Mouse (Mus musculus) limb, embryonic 14.5 days (tissue): ENCODE measurements at regions not wholly inside any gene's neighbourhood (a gene's known extent, or its start where the extent isn't known, plus 50 kb on each side); places are given as distances from the start of the nearest gene placed in this dataset.

ENCODE experiments used
- ATAC-seq: fragments of 200-750 bp; cut with Nextera tagmentation; 2 replicates; pipeline ENCODE4 v1.8.0; 2017; ENCODE audit warnings: low read depth, moderate number of reproducible peaks, moderate TSS enrichment; ENCODE audit not compliant: low FRiP score
- DNase-seq: peaks from one replicate; pipeline ENCODE4 v3.0.0-alpha.2; 2015; ENCODE audit warnings: low spot score
- H3K27ac ChIP-seq: fragments of 300-500 bp; sonication (generic); replicated peaks from 2 replicates; pipeline ENCODE4 v1.5.1; 2014; ENCODE audit warnings: low read depth, mild to moderate bottlenecking, low read length, moderate library complexity, mixed read lengths
- H3K27me3 ChIP-seq: fragments of 300-500 bp; sonication (generic); 2 replicates; pipeline ENCODE4 v1.6.1; 2014; ENCODE audit warnings: low read length, mixed read lengths; ENCODE audit not compliant: control insufficient read depth, insufficient read depth
- H3K36me3 ChIP-seq: fragments of 300-500 bp; sonication (generic); 2 replicates; pipeline ENCODE4 v1.6.1; 2014; ENCODE audit warnings: mild to moderate bottlenecking, low read length, moderate library complexity, mixed read lengths; ENCODE audit not compliant: control insufficient read depth, insufficient read depth
- H3K4me1 ChIP-seq: fragments of 300-500 bp; sonication (generic); 2 replicates; pipeline ENCODE4 v1.6.1; 2014; ENCODE audit warnings: antibody characterized with exemption, low read length, mixed read lengths; ENCODE audit not compliant: control insufficient read depth, insufficient read depth
- H3K4me2 ChIP-seq: fragments of 300-500 bp; sonication (generic); replicated peaks from 2 replicates; pipeline ENCODE4 v1.6.1; 2014; ENCODE audit warnings: low read depth, mild to moderate bottlenecking, low read length, moderate library complexity; ENCODE audit not compliant: severe bottlenecking
- H3K4me3 ChIP-seq: fragments of 300-500 bp; sonication (generic); replicated peaks from 2 replicates; pipeline ENCODE4 v1.5.1; 2014; ENCODE audit warnings: low read length
- H3K9ac ChIP-seq: fragments of 300-500 bp; sonication (generic); 2 replicates; pipeline ENCODE4 v1.6.1; 2014; ENCODE audit warnings: mild to moderate bottlenecking, low read depth, low read length, moderate library complexity; ENCODE audit not compliant: severe bottlenecking
- H3K9me3 ChIP-seq: fragments of 300-500 bp; sonication (generic); 2 replicates; pipeline ENCODE4 v1.6.1; 2016; ENCODE audit warnings: low read length; ENCODE audit not compliant: control insufficient read depth
- POLR2A ChIP-seq: fragments of 200-500 bp; IDR thresholded peaks from 2 replicates; pipeline ENCODE4 v1.8.0; 2012; ENCODE audit warnings: inconsistent platforms, mild to moderate bottlenecking, moderate library complexity, borderline replicate concordance; ENCODE audit not compliant: insufficient read depth, insufficient read length; ENCODE audit errors: extremely low read depth
- WGBS: fragments of 180-500 bp; shearing (Covaris S2); extraction: QIAGEN DNeasy Blood & Tissue Kit; methylation state at CpG from one replicate; pipeline ENCODE4 v1.1.7; 2014; 5-methylcytosine and 5-hydroxymethylcytosine counted together

GRCm38 (mm10) chr9:22971312-22971711, 251.6 kb upstream of the Bmper start:
- H3K4me3 ChIP-seq: no peak overlapping the region
- no peaks in the 10 kb centered on the region for H3K27me3 ChIP-seq
- no peaks in the 10 kb centered on the region for H3K4me1 ChIP-seq
- no peak for TF ChIP-seq POLR2A
- H3K9ac ChIP-seq: no peak overlapping the region
- no peak overlapping the region for H3K27ac ChIP-seq
- no peaks in the 10 kb centered on the region for H3K36me3 ChIP-seq
- 81% methylated on average over 4 of the region's 4 CpGs for WGBS
- H3K9me3 ChIP-seq: no peaks in the 10 kb centered on the region
- no peak for DNase-seq
- ATAC-seq: no peak
- no peak overlapping the region for H3K4me2 ChIP-seq

GRCm38 (mm10) chr9:22976748-22977147, 246.1 kb upstream of the Bmper start:
- 67% methylated on average over 9 of the region's 9 CpGs for WGBS
- DNase-seq (no peak), ATAC-seq (no peak)
- no peak overlapping the region for H3K27ac ChIP-seq
- H3K36me3 ChIP-seq: no peaks in the 10 kb centered on the region
- H3K4me1 ChIP-seq: no peaks in the 10 kb centered on the region
- H3K4me3 ChIP-seq: no peak overlapping the region
- H3K4me2 ChIP-seq: no peak overlapping the region
- no peak for TF ChIP-seq POLR2A
- H3K27me3 ChIP-seq: no peaks in the 10 kb centered on the region
- no peaks in the 10 kb centered on the region for H3K9me3 ChIP-seq
- no peak overlapping the region for H3K9ac ChIP-seq

- H3K4me3 ChIP-seq: no peak overlapping the region
- 29% methylated on average over 5 of the region's 5 CpGs for WGBS
- no peak for ATAC-seq
- no peaks in the 10 kb centered on the region for H3K36me3 ChIP-seq
- TF ChIP-seq POLR2A: no peak
- H3K9me3 ChIP-seq: no peaks in the 10 kb centered on the region
- no peaks in the 10 kb centered on the region for H3K4me1 ChIP-seq
- H3K27me3 ChIP-seq: no peaks in the 10 kb centered on the region
- H3K27ac ChIP-seq: no peak overlapping the region
- no peak overlapping the region for H3K4me2 ChIP-seq
- no peak overlapping the region for H3K9ac ChIP-seq
- DNase-seq: no peak
These were observed 243.2 kb upstream of the Bmper start for GRCm38 (mm10) chr9:22979627-22980026.

DNA sequence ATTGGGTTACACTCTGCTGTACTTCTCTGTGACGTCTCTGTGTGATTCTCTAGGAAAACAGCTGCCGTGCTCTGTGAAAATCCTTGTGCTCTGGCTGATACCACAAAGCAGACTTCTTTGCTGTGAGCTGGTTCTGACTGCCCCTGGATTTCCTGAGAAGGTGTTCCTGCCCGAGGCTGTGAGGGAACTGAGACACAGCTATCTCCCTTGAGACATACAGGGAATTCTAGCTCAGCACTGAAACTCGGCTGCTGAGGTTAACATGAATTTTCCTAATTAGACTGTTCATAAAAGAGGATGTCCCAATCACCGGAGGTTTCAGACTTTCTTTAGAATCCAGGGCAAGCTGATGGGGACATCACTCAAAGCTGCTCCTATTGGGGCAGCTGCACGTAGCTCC, 233.4 kb upstream of the Bmper start:
- Histone ChIP-seq H3K9me3 (no peaks in the 10 kb centered on the region), H3K36me3 (no peaks in the 10 kb centered on the region), H3K4me2 (no peak overlapping the region), H3K4me1 (no peaks in the 10 kb centered on the region), H3K27me3 (no peaks in the 10 kb centered on the region), H3K4me3 (no peak overlapping the region), H3K9ac (no peak overlapping the region), H3K27ac (no peak overlapping the region)
- no peak for DNase-seq
- ATAC-seq: no peak
- 47% methylated on average over 6 of the region's 6 CpGs for WGBS
- no peak for TF ChIP-seq POLR2A

- H3K4me1 ChIP-seq: no peaks in the 10 kb centered on the region
- no peak for ATAC-seq
- 79% methylated on average over 5 of the region's 5 CpGs for WGBS
These were observed 229.3 kb upstream of the Bmper start for GRCm38 (mm10) chr9:22993531-22993930.

DNA sequence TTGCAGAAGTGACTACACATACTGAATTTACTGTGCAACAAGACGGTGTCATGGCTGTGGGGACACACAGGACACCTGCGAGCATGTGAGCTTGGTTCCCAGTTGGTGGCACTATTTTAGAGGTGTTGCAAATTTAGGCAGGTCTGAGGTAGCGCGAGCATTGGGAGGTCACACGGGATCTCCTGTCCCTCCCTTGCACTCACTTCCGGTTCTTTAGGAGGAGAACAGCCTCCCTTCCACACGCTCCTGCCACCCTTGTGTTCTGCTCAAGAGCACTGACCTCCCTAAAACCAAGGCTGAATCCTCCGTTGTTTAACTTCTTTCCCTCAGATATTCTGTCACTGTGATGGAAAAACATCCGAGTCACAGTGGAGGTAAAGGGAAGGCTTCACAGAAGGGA, 227.3 kb upstream of the Bmper start:
- DNase-seq (no peak), ATAC-seq (no peak)
- H3K36me3 ChIP-seq: no peaks in the 10 kb centered on the region
- H3K9ac ChIP-seq: no peak overlapping the region
- no peak overlapping the region for H3K4me2 ChIP-seq
- 63% methylated on average over 9 of the region's 9 CpGs for WGBS
- no peak for TF ChIP-seq POLR2A
- H3K27ac ChIP-seq: no peak overlapping the region
- no peaks in the 10 kb centered on the region for H3K27me3 ChIP-seq
- H3K4me1 ChIP-seq: no peaks in the 10 kb centered on the region
- H3K9me3 ChIP-seq: no peaks in the 10 kb centered on the region
- no peak overlapping the region for H3K4me3 ChIP-seq

More at GRCm38 (mm10) chr9:22993531-22993930, 229.3 kb upstream of the Bmper start:
- no peaks in the 10 kb centered on the region for H3K27me3 ChIP-seq
- no peaks in the 10 kb centered on the region for H3K9me3 ChIP-seq
- H3K4me2 ChIP-seq: no peak overlapping the region
- no peak overlapping the region for H3K27ac ChIP-seq
- DNase-seq: no peak
- no peaks in the 10 kb centered on the region for H3K36me3 ChIP-seq
- no peak overlapping the region for H3K4me3 ChIP-seq
- TF ChIP-seq POLR2A: no peak
- no peak overlapping the region for H3K9ac ChIP-seq
